Mouse (Mus musculus) heart, adult 8-10 months (tissue): Measurements from ENCODE around the gene Hectd2. TPM values are rescaled to one million over a fixed set of nuclear protein-coding genes. Genes with fewer than 3 reads are reported as not detected.

Experiments
- DNase-seq: peaks from one replicate; pipeline ENCODE4 v3.0.0; 2022; ENCODE audit warnings: low spot score
- total RNA-seq, 4 experiments: library from RNA; stranded (reverse); gene quantifications; 2 replicates each; pipeline ENCODE4 v1.2.4; 2022

Gene Hectd2
- 1 to 10 TPM; 1.2 to 2.7 (median 2.1) TPM for total RNA-seq

DNA sequence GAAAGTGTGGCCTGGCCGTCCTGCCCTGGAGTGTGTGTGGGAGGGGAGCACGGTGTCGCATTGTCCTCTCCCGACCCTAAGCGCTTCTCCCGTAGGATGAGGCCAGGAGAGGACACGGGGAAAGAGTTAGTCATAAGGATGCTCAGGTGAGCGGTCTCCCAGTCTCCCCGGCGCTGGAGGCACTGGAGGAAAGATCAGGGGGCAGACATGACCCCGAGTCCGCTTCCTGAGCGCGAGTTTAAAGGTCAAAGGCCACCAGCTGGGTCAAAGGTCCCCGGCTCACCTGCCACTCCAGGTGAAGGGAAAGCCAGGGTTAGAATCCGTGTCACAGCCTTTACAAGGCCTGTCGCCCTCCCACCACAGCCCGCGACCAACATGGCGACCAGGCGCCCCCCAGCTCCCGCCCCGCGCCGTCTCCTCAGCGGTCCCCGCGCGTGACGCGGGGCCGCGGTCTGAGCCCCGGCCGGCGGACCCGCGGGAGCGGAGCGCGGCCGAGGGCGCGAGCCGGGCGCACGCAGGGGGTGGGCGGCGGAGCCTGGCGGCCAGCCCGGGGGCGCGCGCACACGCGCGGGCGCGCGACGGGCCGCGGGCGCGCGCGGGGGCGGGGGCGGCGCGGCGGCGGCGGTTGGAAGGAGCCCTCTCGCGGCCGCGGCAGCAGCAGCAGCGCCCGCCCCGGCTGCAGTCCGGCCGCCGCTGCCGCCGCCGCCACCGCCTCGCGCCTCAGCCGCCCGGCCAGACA lies at the start of gene Hectd2:
Hectd2 (plus strand) TSS at position 594 of the 739 bp plus-strand sequence.
- peak; percentile 55 for DNase-seq

GRCm38 (mm10) chr19:36504716-36505115 lies 49.7 kb upstream of the Hectd2 start:
- DNase-seq = no peak

GRCm38 (mm10) chr19:36511305-36511704 lies 43.1 kb upstream of the Hectd2 start:
- no peak for DNase-seq

- DNase-seq = no peak
These were observed 36.0 kb upstream of the Hectd2 start for GRCm38 (mm10) chr19:36518461-36518860.

DNA sequence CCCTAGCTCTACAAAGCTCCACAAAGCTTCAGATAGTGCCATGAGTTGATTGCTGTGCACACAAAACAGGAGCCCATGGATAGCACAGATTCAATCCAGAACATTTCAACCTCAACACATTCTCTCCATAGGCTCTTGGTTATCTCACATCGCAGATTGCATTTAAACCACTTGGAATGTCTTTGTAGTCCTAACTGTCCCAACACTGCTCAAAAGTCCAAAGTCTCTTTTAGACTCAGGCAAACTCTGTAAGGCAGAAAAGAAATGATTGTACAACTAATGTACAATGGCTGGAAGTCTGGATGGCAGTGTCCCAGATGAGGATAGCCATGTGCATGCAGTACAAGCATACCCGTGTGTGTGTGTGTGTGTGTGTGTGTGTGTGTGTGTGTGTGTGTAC lies 32.9 kb upstream of the Hectd2 start:
- DNase-seq = no peak

DNA sequence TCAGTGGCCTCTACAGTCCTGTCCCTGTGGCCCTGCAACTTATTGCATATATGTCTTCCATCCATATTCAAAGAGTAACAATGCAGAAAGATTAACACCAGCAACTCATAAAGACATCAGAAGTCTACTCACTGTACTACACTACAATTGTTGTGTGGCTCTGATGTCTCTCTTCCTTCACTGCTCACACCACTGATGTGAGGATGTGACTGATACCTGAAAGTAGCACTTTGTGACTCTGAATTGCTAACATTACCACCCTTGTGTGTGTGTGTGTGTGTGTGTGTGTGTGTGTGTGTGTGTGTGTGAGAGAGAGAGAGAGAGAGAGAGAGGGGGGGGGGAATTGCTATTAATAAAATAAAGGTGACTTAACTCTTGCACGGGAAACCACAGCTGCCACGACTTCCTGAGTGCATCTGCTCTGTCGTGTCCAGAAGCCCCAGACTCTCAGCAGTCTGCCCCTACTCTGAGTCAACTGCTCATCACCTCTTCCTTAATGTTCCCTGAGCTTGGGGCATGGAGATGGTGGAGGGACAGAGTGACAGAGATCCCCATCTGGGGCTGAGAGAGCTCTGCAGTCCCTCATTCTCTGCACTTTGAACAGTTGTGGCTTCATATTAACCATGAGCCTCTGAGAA lies 31.8 kb upstream of the Hectd2 start:
- DNase-seq = no peak

GRCm38 (mm10) chr19:36525071-36525470 lies 29.4 kb upstream of the Hectd2 start:
- DNase-seq = no peak

GRCm38 (mm10) chr19:36533082-36533481 lies 21.4 kb upstream of the Hectd2 start:
- no peak for DNase-seq

- no peak for DNase-seq
These were observed 20.3 kb upstream of the Hectd2 start for GRCm38 (mm10) chr19:36534011-36534765.

DNA sequence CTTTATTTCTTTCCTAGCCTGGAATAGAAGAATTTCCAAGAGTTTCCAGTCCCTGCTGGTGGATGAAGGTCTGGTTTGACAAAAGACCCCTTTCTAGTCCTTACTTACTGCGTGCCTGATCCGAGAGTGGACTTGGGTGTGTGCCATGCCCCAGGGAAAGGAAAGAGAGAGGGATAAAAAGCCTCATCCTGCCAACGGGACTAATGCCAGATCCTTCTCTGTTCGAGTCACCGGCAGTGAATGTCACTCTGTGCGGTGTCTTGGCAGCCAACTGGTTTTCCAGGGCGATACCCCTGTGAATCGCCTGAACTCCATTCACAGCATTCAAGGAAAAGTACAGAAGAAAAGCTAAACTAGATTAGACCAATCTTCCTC lies 19.7 kb upstream of the Hectd2 start:
- DNase-seq = peak; percentile 15

- no peak for DNase-seq
These were observed 19.3 kb upstream of the Hectd2 start for GRCm38 (mm10) chr19:36535186-36535585.

- no peak for DNase-seq
These were observed 18.6 kb upstream of the Hectd2 start for GRCm38 (mm10) chr19:36535878-36536277.

GRCm38 (mm10) chr19:36536929-36537328 lies 17.5 kb upstream of the Hectd2 start:
- DNase-seq = no peak

- DNase-seq = peak; percentile 17
These were observed 15.9 kb upstream of the Hectd2 start for GRCm38 (mm10) chr19:36538528-36538927.

DNA sequence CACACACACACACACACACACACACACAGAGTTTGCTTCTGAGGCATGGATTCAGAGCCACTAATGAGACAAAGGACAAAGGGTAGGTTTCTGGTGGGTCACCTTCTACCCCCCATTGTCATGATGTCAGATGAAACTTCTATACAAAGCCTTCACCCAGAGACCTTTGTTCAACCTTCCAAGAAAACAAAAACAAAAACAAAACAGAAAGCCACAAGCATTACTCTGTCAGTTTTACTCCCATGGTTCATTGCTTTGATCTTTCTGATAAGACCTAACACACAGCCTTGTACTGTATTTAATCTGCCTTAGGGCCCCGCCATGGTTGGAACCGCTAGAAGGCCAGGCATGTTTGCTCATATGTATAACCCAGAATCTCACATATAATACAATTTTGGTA lies 15.1 kb upstream of the Hectd2 start:
- no peak for DNase-seq

DNA sequence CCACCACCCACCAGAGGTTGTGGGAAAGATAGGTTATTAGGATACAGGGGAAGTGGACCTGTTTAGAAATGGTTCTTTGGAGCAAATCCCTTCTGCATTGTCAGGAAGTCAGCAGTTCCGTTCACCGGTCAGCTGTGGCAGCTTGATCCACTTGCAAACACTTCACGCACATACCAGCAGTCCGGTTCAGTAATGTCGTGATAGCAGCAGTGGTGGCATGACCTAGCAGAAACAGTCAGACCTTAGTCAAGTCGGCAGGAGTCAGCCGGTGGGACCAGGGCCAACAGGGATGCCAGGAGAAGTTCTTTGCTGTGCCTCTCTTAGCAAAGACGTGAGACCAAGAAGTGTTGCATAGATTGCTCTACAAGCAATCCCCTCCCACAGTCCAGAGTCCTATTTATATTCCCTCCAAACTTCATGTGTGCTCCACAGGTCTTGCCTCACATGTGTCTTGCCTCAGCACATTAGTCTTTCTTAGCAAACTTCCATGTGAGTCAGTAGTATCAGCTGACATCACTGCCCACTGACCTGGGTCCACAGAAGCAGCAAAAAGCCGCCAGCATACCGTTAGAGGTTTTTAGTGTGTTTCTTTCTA lies 14.3 kb upstream of the Hectd2 start:
- DNase-seq = no peak

GRCm38 (mm10) chr19:36540776-36541175 lies 13.7 kb upstream of the Hectd2 start:
- no peak for DNase-seq

GRCm38 (mm10) chr19:36553561-36554045 lies 836 bp upstream of the Hectd2 start:
- DNase-seq = no peak

DNA sequence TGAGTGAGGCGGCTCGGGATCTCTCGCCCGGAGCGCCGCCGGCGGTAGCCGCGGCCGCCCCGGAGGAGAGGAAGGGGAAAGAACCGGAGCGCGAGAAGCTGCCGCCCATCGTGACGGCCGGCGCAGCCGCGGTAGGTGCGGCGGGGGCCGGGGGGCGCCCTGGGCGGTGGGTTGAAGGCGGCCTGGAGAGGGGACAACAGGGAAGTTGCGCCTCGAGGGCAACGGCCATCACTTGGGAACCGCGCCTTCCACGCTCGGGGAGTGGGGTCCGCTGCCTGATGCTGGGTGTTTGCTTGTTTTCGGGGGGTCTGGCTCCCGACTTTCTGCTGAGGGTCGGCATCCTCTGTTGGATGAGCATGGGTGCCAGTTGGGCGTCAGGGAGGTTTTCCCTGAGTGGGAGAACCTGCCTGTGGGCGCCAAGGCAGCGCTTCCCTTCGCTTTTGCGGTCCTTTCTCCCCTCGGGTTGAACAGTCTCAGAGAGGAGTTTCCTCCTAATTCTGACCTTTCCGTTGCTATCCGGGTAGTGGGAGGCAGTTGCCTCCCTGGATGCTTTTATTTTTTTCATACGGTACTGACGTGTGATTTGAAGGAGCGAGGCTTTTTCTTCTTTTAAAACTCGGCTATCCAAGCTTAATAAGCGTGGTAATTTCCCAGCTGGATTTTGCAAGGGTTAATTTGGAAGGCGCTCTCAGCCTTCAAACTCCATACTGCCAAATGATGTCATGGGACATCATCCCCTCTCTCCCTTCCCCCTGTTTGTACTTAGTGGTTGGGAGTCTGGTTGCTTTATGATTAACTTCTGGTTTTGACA lies 551 bp downstream of the Hectd2 start:
- peak; percentile 27 for DNase-seq

DNA sequence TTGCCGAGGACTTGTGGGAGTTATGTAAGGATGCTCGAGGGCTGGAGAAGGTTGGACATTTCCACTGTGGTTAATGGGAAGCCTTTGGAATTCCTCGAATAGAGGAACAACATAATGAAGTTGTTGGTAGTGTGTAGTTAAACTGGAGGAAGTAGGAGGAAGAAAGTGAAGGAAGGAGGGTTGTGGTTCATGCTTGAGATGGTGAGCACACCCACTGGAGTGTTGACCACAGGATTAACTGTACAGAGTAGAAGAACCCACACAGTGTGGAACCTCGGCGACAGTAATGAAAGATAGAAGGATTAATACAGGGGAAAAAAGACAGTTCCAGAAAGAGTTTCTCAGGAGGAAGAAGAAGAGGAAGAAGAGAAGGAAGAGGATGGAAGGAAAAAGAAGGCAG lies 4.9 kb downstream of the Hectd2 start:
- DNase-seq = no peak

- no peak for DNase-seq
These were observed 5.7 kb downstream of the Hectd2 start for GRCm38 (mm10) chr19:36560160-36560559.
